Mouse (Mus musculus) ZHBTc4 (cell line): Measurements from ENCODE around the gene Sema3a.

Experiments used
- DNase-seq: peaks from one replicate; pipeline ENCODE4 v3.0.0-alpha.2; 2011; ENCODE audit warnings: low read depth, low spot score

The Sema3a gene

GRCm38 (mm10) chr5:13318728-13319429 lies 193.7 kb downstream of the Sema3a start:
- DNase-seq, result peak; percentile 11

- no peak for DNase-seq
Observed at GRCm38 (mm10) chr5:13320138-13320537, 194.9 kb downstream of the Sema3a start.

GRCm38 (mm10) chr5:13327281-13327680 lies 202.1 kb downstream of the Sema3a start:
- DNase-seq, result no peak

GRCm38 (mm10) chr5:13331412-13331811 lies 206.2 kb downstream of the Sema3a start:
- no peak for DNase-seq

- no peak for DNase-seq
Observed at GRCm38 (mm10) chr5:13337665-13338064, 212.5 kb downstream of the Sema3a start.

GRCm38 (mm10) chr5:13347068-13347467 lies 221.9 kb downstream of the Sema3a start:
- DNase-seq, result no peak

- no peak for DNase-seq
Observed at GRCm38 (mm10) chr5:13351611-13352010, 226.4 kb downstream of the Sema3a start.

- DNase-seq, result no peak
Observed at GRCm38 (mm10) chr5:13352995-13353394, 227.8 kb downstream of the Sema3a start.

- DNase-seq, result no peak
Observed at GRCm38 (mm10) chr5:13353539-13353938, 228.3 kb downstream of the Sema3a start.

- DNase-seq, result no peak
Observed at GRCm38 (mm10) chr5:13354913-13355312, 229.7 kb downstream of the Sema3a start.

GRCm38 (mm10) chr5:13358770-13359169 lies 233.6 kb downstream of the Sema3a start:
- DNase-seq, result no peak

- no peak for DNase-seq
Observed at GRCm38 (mm10) chr5:13360711-13361110, 235.5 kb downstream of the Sema3a start.

- DNase-seq, result no peak
Observed at GRCm38 (mm10) chr5:13365108-13365507, 239.9 kb downstream of the Sema3a start.

- DNase-seq, result no peak
Observed at GRCm38 (mm10) chr5:13379223-13379622, 254.0 kb downstream of the Sema3a start.

- no peak for DNase-seq
Observed at GRCm38 (mm10) chr5:13384047-13384446, 258.8 kb downstream of the Sema3a start.

- no peak for DNase-seq
Observed at GRCm38 (mm10) chr5:13384714-13385113, 259.5 kb downstream of the Sema3a start.

GRCm38 (mm10) chr5:13386603-13387002 lies 261.4 kb downstream of the Sema3a start:
- DNase-seq, result no peak

- DNase-seq, result no peak
Observed at GRCm38 (mm10) chr5:13387679-13388078, 262.5 kb downstream of the Sema3a start.

- no peak for DNase-seq
Observed at GRCm38 (mm10) chr5:13389995-13390394, 264.8 kb downstream of the Sema3a start.

GRCm38 (mm10) chr5:13405432-13405831 lies 280.2 kb downstream of the Sema3a start:
- peak; percentile 29 for DNase-seq

GRCm38 (mm10) chr5:13406131-13406530 lies 280.9 kb downstream of the Sema3a start:
- DNase-seq, result no peak

- no peak for DNase-seq
Observed at GRCm38 (mm10) chr5:13411920-13412319, 286.7 kb downstream of the Sema3a start.

- no peak for DNase-seq
Observed at GRCm38 (mm10) chr5:13413915-13414525, 288.8 kb downstream of the Sema3a start.
